Comparison of ENCODE assay signal across 8 mouse cellular contexts in the genomic region with DNA sequence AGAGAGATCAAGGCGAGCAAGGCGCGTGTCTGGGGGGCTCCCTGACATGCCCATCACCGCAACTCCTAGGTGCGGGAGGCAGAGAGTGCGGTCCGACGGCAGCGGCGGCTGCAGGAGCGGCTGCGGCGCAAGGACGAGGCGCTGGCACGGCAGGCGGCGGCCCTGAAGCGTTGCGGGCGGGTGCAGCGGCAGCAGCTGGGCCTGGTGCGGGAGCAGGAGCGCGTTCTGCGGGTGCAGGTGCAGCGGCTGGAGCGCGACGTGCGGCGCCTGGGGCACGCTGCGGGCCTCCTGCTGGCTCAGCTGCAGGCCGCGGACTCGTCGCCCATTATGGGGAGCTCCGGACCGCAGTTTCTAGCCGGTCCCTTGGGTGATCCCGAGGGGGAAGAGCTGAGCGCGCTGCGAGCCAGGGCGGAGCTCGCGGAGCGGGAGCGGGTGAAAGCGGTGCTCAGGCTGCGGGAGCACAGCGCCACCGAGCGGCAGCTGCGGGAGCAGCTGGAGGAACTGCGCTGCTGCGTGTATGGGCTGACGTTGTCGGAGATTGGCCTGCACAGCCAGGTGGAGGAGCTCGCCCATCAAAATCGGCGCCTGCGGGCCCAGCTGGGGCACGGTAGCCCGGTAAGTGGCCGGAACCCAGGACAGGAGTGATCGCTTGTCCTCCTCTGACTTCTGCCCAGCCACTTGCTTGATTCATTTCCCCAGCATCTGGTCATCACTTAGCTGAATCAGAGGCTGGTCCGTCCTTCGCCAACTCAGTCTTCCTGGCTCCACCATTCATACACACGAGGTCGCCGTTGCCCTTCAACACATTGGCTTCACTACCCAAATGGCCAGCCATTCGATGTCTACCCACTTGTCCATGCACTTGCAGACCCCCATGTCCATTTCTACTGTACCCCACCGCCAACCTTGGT.
DNase-seq lines count a peak whose midpoint lies in the region; ATAC-seq and TF ChIP-seq lines count a peak whose summit lies in the region.

No protein-coding gene starts in this region.

- H3K9me3 ChIP-seq in heart, embryonic 16.5 days (replicated peaks; ENCODE audit: control insufficient read depth, low read length), result no peaks in the 10 kb centered on the region

- H3K27me3 ChIP-seq in C2C12 (ENCODE audit: control insufficient read depth, insufficient read depth, insufficient read length), result peaks cover 53% of the 10 kb centered on the region
- peaks cover 63% of the 10 kb centered on the region for H3K27me3 ChIP-seq in heart, embryonic 16.5 days (ENCODE audit: control insufficient read depth, insufficient read depth, low read length)

- H3K27ac ChIP-seq in heart, embryonic 16.5 days (ENCODE audit: low read length), result no peak overlapping the region

- DNase-seq in adrenal gland, adult 18-20 months (ENCODE audit: low spot score in 2 of 2), result peak; percentile 50 to 61
- peak; percentile 78 for DNase-seq in embryo, embryonic 10.5 days (ENCODE audit: low spot score)
- DNase-seq in layer of hippocampus, adult 8-10 months (ENCODE audit: low spot score in 2 of 2), result peak; percentile 63 to 82
- DNase-seq in lung, adult 2 months, result peak; percentile 6
- DNase-seq in retina, embryonic 14.5 days (ENCODE audit: low spot score), result peak; percentile 86
- DNase-seq in urinary bladder, adult 2 months (ENCODE audit: low spot score), result peak; percentile 32

- 7% methylated on average over 75 of the region's 75 CpGs for WGBS in heart, embryonic 16.5 days
- WGBS in lung, adult 2 months, result 8% methylated on average over 75 of the region's 75 CpGs

- no peak for TF ChIP-seq POLR2A in lung, adult 2 months (IDR thresholded peaks at IDR 0.05; ENCODE audit: borderline replicate concordance, extremely low read depth, low read depth, low read length)

- H3K36me3 ChIP-seq in C2C12 (ENCODE audit: control insufficient read depth, insufficient read depth), result no peaks in the 10 kb centered on the region
- H3K36me3 ChIP-seq in heart, embryonic 16.5 days (ENCODE audit: control insufficient read depth, insufficient read depth), result no peaks in the 10 kb centered on the region

- TF ChIP-seq CTCF in C2C12 (IDR thresholded peaks at IDR 0.05; ENCODE audit: control insufficient read depth, insufficient read depth, insufficient read length), result peak; percentile 15
- TF ChIP-seq CTCF in lung, adult 2 months (IDR thresholded peaks at IDR 0.05; ENCODE audit: insufficient read depth, low read length), result 0 out of 2 replicates have a peak, but pooled peaks have one; percentile 15

- H3K4me3 ChIP-seq in C2C12 (ENCODE audit: insufficient read depth, poor library complexity, severe bottlenecking), result no peak overlapping the region
- H3K4me3 ChIP-seq in heart, embryonic 16.5 days (ENCODE audit: low read length), result peak overlapping the region; percentile 39
- H3K4me3 ChIP-seq in lung, adult 2 months (replicated peaks; ENCODE audit: extremely low read depth, low read depth, low read length), result no peak overlapping the region

- H3K4me2 ChIP-seq in heart, embryonic 16.5 days (ENCODE audit: low read depth, low read length), result peak overlapping the region; percentile 58

- no peak overlapping the region for H3K9ac ChIP-seq in heart, embryonic 16.5 days (ENCODE audit: low read length)

- H3K79me2 ChIP-seq in C2C12 (ENCODE audit: control insufficient read depth, insufficient read depth), result no peaks in the 10 kb centered on the region

- no peaks in the 10 kb centered on the region for H3K79me3 ChIP-seq in C2C12 (ENCODE audit: low read depth)

- H3K4me1 ChIP-seq in heart, embryonic 16.5 days (ENCODE audit: control insufficient read depth, insufficient read depth, low read length), result no peaks in the 10 kb centered on the region
- H3K4me1 ChIP-seq in lung, adult 2 months (ENCODE audit: control insufficient read depth, insufficient read depth, low read length), result no peaks in the 10 kb centered on the region

- H3ac ChIP-seq in C2C12 (ENCODE audit: control insufficient read depth, insufficient read length, low read depth), result no peak overlapping the region

- no peak for ATAC-seq in heart, embryonic 16.5 days (replicated peaks; ENCODE audit: extremely low read depth, insufficient read depth, low FRiP score)

TF ChIP-seq in C2C12, 6 proteins besides CTCF, POLR2A, EP300 and RAD21:
- TF ChIP-seq MAX (IDR thresholded peaks at IDR 0.05), result no peak
- no peak for TF ChIP-seq USF1 (IDR thresholded peaks at IDR 0.05; ENCODE audit: low read depth)
- TF ChIP-seq CEBPB (IDR thresholded peaks at IDR 0.05; ENCODE audit: low read depth), result no peak
- TF ChIP-seq FOSL1 (IDR thresholded peaks at IDR 0.05; ENCODE audit: insufficient read depth, low read length, poor library complexity, severe bottlenecking), result no peak
- no peak for TF ChIP-seq MYOD1 (IDR thresholded peaks at IDR 0.05; ENCODE audit: control insufficient read depth, insufficient read length, low read depth)
- no peak for TF ChIP-seq MYOG (IDR thresholded peaks at IDR 0.05; ENCODE audit: control insufficient read depth, extremely low read depth, insufficient read length)

Comparison
In these comparisons a context has a peak if more than half of its experiments do, and no peak if none do; other contexts are left out.
1. DNase-seq: peak in every context shown above with its lines; median percentile 86 in retina, embryonic 14.5 days; 78 in embryo, embryonic 10.5 days; 72 in layer of hippocampus, adult 8-10 months; 56 in adrenal gland, adult 18-20 months; 32 in urinary bladder, adult 2 months; 6 in lung, adult 2 months.